14 mouse cellular contexts compared by ENCODE assay signal in the genomic region with DNA sequence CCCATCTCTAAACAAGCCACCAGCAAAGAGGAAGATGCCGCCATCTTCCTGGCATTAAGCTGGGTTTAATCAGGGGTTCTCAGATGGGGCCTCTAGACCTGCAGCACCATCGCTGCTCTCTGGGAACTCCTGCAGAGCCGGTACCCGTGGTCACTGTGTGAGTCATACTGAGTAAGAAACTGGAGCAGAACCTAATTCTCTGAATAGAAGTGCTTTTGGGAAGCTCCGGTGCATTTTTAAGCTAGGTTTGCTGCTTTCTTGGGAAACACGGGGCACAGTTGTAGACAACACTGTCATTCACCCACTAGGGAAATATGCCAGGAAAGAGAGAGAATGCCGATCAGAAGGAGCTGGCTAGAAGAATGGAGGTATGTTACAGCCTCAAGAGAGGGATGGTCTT.
DNase-seq lines count a peak whose midpoint lies in the region.
"Had no signal": no experiment of that assay in that cellular context is flagged by ENCODE, and none has a peak within 500 bp of the region (broad histone marks: within the 10 kb centered on the region; RNA-seq: fewer than 3 reads in every experiment).

No protein-coding gene starts in this region.

- peak; percentile 23 for DNase-seq in heart, adult 11 months
- no peak for DNase-seq in heart, adult 18-20 months
- peak; percentile 12 for DNase-seq in 3134 (ENCODE audit: extremely low read depth, insufficient read length, low spot score)
- DNase-seq in NIH3T3 (ENCODE audit: low read depth): peak; percentile 46
- peak; percentile 29 for DNase-seq in fibroblast of lung, adult 2 months (ENCODE audit: low read depth)
- DNase-seq in left cerebral cortex, adult 8-10 months (ENCODE audit: low spot score in 2 of 2): no peak
- no peak for DNase-seq in right cerebral cortex, postnatal 10 days (ENCODE audit: low spot score in 2 of 2)
- DNase-seq: adrenal gland, adult 2 months; adrenal gland, postnatal 25 days; cerebellum, postnatal 14 days; gastrocnemius, adult 2 months; gastrocnemius, postnatal 25 days; heart, postnatal 10 days; heart, postnatal 4 days had no signal

Comparison
In these comparisons a context has a peak if more than half of its experiments do, and no peak if none do; other contexts are left out.
1. DNase-seq: peak in heart, adult 11 months (single experiment), 3134 (single experiment), NIH3T3 (single experiment) and fibroblast of lung, adult 2 months (single experiment); none in heart, adult 18-20 months (0 of 2), left cerebral cortex, adult 8-10 months (0 of 2) and right cerebral cortex, postnatal 10 days (0 of 2).